Mouse (Mus musculus) lung, postnatal 36 days (tissue): ENCODE data around the gene Pde11a.

Experiments used
- DNase-seq: peaks from one replicate; pipeline ENCODE4 v3.0.0; 2022; ENCODE audit warnings: mixed read lengths

Gene Pde11a

DNA sequence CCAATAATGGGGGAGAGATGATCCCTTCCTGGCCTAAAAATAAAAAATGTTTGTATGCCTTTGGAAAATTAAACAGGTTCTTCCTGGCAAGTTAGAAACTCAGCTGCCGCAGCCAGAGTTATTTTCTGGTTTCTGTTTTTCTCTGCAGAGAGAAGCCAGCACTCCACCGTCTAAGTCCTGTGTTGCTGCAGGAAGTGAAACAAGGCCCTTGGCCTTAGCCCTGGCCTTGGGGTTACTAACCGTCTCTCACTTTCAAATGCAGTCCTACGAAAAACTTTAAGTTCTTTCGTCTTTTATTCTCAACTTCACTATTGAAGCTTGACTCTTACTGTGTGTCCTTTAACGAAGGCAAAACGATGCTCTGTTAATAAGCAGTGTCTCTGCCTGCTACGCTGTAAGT is 289.0 kb downstream of the Pde11a start:
- no peak for DNase-seq

GRCm38 (mm10) chr2:76047740-76048139 is 290.8 kb downstream of the Pde11a start:
- no peak for DNase-seq

DNA sequence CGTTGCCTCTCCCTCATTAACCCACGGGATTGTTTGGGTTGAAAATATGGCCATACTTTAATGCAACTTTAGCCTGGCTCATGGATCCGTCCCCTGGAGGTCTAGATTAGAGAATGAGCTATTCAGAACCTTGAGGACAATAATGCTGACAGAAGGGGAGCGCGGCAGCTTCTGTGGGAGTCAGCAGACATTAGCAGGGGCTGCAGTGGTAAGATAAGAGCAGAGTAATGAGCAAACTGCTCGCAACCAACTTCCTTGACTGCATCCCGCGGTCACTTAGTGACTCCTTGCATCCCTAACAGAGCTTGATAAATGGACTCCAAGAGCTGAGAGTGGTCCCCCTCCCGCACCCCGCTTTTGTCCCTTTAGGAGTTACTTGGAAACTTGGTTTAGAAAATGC is 296.4 kb downstream of the Pde11a start:
- DNase-seq: no peak

DNA sequence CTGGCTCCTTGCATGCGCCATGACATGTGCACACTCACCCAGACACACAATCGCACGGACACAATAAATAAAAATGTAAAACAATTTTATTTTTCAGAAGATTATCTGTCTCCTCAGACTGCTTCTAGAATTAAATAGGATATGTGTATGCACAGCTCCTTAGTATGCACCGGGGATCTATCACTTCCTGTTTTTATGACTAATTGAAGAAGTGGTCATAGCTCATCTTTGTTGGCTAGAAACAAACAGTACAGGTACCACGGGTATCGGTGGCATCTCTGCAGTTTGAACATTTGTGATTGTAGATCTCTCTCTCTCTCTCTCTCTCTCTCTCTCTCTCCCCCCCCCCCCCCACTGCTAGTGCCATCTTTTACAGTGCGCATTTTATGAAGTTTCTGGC is 298.5 kb downstream of the Pde11a start:
- no peak for DNase-seq

- no peak for DNase-seq
Observed at GRCm38 (mm10) chr2:76030080-76030479, 308.5 kb downstream of the Pde11a start.

- DNase-seq: no peak
Observed at GRCm38 (mm10) chr2:76029081-76029901, 309.3 kb downstream of the Pde11a start.

GRCm38 (mm10) chr2:76016890-76017289 is 321.7 kb downstream of the Pde11a start:
- no peak for DNase-seq

DNA sequence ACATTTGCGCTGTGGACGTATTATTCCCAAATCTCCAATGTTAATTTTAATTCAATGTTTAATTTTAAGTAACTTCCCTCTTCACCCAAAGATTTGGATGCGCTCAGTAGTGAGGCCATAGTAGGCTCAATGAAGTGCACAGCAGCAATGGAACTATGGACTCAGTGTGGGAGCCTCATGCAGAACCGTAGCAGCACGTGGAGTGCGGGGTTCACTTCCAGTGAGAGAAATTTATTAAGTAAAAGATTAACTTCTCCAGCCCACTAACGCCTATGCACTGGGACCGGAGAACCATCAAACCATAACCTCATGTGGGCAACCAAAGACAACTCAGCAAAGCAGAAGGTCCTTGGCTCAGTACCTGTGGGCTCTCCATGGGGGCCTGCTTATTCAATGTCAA is 322.4 kb downstream of the Pde11a start:
- DNase-seq: no peak

- no peak for DNase-seq
Observed at GRCm38 (mm10) chr2:76015460-76015859, 323.1 kb downstream of the Pde11a start.

GRCm38 (mm10) chr2:76014659-76015058 is 323.9 kb downstream of the Pde11a start:
- no peak for DNase-seq

DNA sequence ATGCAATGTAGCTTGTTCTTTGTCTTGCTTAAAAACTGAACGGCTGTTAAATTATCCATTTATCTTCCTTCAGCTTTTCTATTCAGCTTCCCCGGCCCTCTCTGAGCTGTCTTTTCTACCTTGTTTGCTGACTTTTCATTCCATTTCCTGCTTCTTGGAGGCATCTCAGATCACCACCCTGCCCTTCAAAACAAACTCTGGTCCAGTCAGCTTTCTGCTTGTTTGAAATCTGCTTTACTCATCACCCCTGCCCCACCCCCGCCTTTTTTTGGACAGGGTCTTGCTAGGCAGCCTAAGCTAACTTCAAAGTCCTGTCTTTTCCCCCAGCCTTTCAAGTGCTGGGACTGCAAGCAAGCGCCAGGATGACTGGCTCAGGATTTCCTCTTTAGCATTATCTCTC is 332.4 kb downstream of the Pde11a start:
- no peak for DNase-seq

- DNase-seq: no peak
Observed at GRCm38 (mm10) chr2:76002899-76003298, 335.7 kb downstream of the Pde11a start.

- peak; percentile 82 for DNase-seq
Observed at GRCm38 (mm10) chr2:76001392-76001791, 337.2 kb downstream of the Pde11a start.

- DNase-seq: no peak
Observed at GRCm38 (mm10) chr2:75999636-76000035, 338.9 kb downstream of the Pde11a start.

DNA sequence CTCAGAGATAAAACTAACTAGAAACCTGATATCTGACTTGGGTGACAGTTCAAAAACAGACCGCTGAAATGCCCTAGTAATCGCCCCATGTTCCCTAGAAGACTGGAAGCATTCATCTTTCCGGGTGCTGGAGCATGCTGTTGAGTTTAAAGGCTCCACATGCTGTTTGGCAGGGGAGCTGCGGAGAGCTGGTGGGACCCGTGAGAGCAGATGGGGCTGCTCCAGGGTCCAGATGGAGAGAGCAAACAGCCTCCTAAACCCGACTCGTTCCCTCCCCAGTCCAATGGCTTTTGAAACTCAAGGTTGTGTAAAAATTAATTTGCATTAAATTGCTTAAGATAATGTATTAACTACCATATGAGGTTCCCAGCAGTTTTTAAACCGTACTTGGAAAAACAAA is 339.9 kb downstream of the Pde11a start:
- DNase-seq: no peak

DNA sequence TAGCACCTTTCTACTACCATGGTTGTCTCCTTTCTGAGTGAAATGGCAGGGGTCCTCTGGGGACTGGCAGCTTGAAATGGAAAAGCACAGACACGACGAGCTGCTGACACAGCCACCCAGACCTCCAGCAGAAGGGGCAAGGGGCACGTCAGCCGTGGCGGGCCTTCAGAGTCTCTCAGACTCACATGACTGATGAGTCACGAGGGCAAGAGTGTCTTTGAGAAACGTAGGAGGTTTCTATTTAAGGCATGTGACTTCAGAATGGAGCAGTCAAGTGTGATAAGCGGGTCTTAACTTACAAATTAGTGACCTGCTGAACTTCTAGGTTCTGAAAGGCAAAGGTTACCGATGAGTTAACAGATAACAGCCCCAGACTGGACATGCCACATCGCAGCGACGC is 340.8 kb downstream of the Pde11a start:
- DNase-seq: no peak

GRCm38 (mm10) chr2:75994841-75995240 is 343.7 kb downstream of the Pde11a start:
- DNase-seq: no peak

GRCm38 (mm10) chr2:75991581-75992205 is 346.9 kb downstream of the Pde11a start:
- DNase-seq: no peak

DNA sequence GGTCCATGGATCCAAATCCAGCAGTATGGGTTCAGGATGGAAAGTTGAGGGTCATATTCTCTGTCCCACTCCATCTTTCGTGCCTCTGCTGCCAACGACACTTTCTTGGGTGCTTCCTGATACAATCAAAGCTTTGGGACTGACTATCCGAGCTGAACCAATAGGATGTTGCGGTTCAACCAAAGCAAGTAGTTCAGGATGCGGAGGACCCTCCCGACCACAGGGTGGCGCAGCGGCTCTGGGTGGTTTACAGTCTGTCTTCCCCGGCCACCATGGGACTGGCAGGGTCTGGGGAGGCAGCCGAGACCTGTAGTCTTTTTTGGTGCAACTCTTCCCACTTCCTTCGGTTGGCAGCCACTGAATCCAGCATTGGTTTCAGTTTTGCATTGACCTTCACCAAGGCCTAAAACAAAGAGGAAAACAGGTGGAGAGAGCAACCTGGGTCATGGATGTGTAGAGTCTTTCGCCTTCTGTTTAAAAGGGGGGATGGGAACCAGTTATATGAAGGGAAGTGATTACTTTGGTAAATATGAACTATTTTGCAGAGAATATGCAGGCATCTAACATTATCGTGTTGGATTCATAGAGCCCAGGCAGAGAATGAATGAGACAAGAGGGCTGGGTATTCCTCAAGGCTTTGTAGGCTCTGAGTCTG is 347.6 kb downstream of the Pde11a start:
- DNase-seq: peak; percentile 84

DNA sequence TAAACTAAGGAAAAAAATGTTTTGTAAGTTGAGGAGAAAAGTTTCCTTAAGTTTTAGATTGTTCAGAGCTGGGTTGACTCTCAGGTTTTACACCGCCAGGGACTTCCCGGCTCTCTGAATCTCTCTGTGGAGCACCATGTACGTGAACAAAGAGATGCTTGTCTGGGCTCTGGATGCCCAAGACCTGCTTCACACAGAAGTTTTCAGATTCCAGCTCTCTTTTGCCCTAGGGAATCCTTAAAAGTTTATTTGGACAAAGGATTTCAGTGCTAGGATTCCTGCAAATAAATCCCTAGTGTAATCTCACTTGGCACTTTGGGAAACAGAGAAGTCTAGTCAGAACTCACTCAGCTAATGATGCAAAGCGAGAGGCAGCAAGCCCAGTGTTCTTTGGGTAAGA is 348.9 kb downstream of the Pde11a start:
- DNase-seq: no peak

DNA sequence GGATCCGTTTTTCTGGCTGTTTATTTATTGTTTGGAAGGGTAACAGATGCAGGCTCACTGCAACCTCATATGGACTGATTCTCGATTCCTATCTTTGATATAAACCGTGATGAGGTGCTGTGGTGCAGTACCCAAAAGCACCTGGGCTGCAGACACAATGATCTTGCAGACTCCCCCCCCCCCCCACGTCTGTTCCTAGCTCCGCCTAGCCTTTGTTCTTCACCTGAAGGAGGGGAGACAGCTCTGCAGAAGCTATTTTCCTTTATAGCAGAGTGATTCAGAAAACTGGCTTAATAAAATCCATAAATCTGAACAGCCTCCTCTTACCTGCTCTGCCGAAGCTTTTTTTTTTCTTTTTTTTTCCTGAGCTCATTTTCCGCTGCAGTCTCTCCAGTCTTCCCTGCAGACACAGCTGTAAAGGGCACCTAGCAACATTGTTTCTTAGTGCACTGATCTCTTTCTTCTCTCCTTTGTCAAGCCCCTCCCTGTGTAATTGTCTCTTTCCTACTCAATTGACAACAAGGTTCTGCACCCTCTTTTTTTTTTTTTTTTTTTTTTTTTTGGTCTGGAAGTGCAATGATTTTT is 349.7 kb downstream of the Pde11a start:
- DNase-seq: no peak

- no peak for DNase-seq
Observed at GRCm38 (mm10) chr2:75988378-75988777, 350.2 kb downstream of the Pde11a start.

- no peak for DNase-seq
Observed at GRCm38 (mm10) chr2:75987739-75988138, 350.8 kb downstream of the Pde11a start.

DNA sequence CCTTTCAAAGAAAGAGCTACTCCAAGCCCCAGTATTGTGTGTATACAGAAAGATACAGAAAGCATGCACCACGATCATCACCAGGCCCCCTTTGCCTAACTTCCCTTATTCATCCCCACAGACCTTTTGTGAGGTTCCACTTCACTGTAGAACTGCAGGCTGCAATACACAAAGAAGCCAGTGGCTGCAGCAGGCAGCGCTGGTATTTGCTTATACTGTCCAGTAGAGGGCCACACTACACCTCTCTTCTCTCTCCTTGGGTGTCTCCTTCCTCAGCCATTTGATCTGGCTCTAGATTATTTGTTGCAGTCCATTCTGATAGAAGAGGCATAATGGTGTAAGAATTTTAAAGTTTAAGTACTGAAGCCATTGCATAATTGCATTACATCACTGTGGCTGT is 353.4 kb downstream of the Pde11a start:
- peak; percentile 77 for DNase-seq
